Mouse (Mus musculus) liver, postnatal 0 days (tissue): ENCODE results near the gene Ryr3.

Experiments used
- CTCF ChIP-seq: sonication (generic); IDR thresholded peaks from 2 replicates; pipeline ENCODE4 v1.5.1; 2016; ENCODE audit warnings: antibody characterized with exemption, low read depth
- EP300 ChIP-seq: IDR thresholded peaks from 2 replicates; pipeline ENCODE4 v1.6.1; 2016; ENCODE audit warnings: antibody characterized with exemption, low read depth, mild to moderate bottlenecking

GRCm38 (mm10) chr2:112732942-112733341 is 484.0 kb downstream of the Ryr3 start:
- TF ChIP-seq EP300 (no peak), CTCF (no peak)
